Mouse (Mus musculus): ENCODE results near the gene Hipk2.

Hipk2 gene

DNA sequence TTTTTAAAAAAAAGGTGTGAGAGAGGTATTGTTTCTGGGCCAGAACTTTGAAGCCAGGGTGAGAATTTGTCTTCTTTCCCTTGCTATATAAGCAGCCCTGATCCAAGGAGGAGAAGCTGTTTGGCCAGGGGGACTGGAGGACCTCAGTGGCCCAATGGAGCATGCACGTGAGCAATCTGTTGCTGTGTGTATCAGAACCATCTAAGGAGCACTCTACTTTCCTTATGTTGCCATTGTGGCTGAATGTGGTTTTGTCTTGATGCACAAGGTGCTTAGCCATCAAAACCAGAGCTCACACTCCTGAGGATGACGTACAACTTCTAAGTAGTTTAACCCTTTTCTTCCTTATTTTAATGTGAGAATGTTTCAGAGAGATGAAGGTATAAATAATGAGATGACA lies 41.2 kb downstream of the Hipk2 start:
- in situ Hi-C loops (cut with MboI, MseI) = no loop called here

DNA sequence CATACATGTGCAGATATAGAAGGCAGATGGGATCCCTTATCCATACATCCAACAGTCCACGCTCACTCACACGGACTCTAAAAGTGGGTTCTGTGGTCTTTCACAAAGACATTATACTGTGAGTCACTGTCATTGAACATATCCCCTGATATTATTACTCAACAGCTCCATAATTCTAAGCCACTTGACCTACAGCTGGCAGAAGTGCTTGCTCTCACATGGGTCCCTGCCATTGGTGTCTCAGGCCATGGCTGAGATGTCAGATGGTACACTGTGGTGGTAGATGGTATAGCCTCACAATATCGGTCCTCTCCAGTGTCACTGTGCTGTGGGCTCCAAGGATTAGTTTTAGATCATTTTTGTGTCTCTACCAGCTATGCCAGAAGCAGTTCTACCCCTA lies 42.2 kb downstream of the Hipk2 start:
- in situ Hi-C loops (cut with MboI, MseI) = no loop called here

DNA sequence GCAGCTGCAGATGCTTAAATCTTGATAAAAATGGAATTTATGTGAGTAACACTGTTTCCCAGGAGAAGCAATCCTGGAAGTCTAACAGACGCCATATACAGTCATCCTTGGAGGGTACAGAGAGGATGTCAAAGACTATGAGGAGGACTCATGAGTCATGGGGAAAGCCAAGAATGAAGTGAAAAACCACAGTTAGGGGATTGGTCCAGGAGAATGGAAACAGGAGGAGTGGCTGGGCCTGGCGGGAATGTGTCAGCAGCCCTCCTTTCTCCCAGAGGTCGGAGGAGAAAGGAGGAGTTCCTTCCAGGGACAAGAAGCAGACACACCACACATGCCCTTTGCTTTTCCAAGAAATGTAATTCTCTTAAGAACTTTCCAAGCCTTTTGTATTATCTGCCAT lies 46.5 kb downstream of the Hipk2 start:
- in situ Hi-C loops (cut with MboI, MseI) = no loop called here

DNA sequence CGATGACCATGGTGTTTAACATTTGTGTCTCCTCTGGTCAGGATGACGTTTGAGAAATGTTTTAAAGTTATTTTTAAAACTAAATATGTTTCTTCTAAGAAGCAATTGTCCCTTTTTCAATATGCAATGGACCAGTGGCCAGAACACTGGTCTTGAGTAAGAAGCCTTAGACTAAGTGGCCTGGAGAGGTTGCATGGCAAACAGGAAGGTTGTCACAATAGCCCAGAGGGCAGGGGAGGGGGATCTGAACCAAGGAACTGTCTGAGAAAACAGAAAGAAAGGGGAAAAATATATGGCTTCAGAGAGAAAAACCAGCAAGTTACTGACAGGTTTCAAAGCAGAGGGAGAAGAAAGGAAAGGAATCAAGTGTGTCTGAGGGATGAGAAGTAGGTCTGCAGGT lies 47.8 kb downstream of the Hipk2 start:
- in situ Hi-C loops (cut with MboI, MseI) = no loop called here

DNA sequence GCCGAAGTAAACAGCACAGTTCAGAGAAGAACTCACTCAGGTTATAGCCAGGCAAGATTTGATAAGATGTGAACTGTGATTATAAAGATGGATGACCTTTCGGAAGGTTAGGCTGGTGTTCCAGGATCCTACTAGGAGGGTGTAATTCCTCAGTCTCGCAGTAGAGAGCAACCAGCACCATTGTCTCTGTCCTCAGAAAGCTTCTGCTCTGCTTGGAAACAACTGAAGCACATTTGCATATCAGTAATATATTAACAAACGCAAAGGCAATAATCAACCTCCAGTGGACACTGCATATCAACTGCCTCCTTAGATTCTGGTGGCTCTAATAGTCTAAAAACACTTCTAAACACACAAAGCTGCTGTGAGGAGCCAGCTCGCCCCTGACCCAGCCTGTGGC lies 48.5 kb downstream of the Hipk2 start:
- in situ Hi-C loops (cut with MboI, MseI) = no loop called here

DNA sequence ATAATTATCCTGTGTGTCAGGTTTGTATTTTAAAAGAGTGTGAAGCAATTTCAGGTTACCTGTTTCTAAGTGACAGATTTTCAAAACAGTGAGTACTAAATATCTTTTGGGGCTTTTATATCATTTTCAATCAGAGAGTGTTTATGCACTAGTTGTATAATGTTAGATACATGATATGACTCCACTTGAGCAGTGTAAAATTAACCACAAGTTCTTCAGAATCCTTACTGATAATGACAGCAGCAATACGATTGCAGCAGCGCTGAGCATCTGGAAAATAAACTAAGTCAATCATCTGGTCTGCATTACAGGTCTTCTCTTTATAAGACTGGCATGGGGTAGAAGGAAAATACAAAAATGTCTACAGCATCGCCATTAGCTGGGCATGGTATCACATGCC lies 49.1 kb downstream of the Hipk2 start:
- in situ Hi-C loops (cut with MboI, MseI) = no loop called here

DNA sequence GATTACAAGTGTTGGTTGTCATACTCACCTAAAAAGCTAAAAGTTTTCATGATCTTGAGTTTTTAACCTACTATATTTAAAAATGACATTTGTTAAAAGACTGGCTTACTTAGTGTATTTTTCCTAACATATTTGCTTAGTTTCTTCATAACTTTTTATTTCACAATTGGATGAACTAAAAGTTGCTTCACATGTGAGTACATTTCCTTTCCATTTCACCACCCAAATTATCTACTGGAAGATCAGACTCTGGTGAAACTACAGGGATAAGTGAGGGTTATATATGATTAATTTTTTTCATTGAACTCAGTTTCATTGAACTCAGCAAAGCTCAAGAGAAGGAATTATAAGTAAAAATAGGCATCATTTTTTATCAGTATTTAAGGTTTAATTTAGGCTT lies 50.1 kb downstream of the Hipk2 start:
- in situ Hi-C loops (cut with MboI, MseI) = no loop called here

DNA sequence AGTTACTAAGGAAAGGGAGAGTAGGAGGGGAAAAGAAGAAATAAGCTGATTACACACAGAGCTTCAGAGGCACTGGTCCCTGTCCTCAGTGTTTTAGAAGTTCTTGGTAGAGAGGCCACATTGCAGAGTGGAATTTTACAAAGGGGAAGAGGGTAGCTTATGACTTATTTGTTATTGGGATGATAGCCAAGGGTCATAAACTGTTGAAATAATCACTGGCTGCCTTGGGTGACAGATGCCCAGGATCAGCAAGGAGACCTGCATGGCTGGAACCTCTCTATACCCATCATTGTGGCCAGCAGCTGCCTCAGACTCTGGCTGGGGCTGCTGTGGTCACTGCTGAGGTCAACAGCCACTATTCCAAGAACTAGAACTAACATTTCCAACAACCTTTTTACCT lies 52.1 kb downstream of the Hipk2 start:
- in situ Hi-C loops (cut with MboI, MseI) = no loop called here

DNA sequence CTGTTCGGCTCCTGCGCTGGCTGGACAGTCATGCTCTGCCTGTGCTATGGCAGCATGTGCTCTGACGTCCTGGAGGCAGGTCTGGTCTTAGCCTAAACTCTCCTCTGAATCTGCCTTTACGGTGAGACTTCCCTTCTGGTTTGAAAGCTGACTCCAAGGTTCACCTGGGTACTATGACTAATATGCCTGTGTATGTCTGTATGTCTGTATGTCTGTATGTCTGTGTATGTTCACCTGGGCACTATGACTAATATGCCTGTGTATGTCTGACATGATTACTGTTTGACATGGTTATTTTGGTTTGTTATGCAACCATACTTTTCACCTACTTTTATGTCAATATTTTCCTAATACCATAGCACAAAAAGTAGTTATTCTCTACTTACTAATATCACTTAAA lies 52.8 kb downstream of the Hipk2 start:
- in situ Hi-C loops (cut with MboI, MseI) = no loop called here

DNA sequence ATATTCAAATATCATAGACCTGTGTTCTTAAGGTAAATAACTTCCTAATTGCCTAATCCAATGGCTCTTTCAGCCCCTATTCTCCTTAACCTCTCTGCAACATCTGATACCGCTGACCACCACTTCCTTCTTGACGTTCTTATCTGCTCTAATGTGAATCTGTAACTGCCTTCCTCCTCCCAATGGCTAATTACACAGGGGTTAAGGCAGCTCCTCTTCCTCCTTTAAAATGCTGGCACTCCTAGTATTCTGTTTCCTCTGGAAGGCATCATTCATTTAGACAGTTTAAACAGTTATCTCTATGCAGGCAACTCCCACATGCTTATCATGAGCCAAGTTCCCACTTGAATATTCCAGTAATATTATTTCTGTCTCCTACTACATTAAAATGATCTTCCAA lies 54.3 kb downstream of the Hipk2 start:
- in situ Hi-C loops (cut with MboI, MseI) = no loop called here

DNA sequence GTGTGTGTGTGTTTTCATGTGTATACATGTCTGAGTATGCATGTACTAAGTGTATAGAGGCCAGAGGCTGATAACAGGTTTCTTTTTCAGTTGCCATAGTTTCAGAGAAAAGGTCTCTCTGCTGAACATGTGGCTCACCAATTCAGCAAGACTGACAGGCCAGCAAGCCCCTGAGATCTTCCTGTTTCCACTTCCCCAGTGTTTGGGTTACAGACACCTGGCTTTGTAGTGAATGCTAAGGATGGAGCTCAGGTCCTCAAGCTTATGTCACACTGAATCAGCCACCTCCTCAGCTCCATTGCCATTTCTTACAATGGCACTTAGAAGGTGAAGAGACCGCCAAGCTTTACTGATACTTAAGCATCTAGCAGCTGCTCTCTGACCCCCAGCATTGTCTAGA lies 55.1 kb downstream of the Hipk2 start:
- in situ Hi-C loops (cut with MboI, MseI) = no loop called here

DNA sequence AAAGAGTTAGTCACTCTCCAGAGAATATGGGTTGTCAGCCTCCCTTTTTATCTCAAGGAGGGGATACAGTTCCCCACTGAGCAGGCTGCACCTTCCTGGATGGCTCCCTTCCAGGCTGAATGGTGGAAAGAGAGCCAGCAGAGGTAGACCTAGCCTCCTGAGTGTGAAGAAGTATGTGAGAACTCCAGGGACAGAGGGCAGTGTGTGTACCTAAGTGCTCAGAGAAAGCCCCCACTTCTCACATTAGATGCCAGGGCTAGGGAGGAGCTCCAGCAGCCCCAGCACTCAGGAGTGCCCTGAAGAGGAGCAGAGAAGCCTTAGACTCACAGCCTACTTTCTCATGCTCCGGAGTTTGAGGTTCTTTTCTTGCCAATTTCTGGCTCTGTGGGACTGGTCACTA lies 59.7 kb downstream of the Hipk2 start:
- in situ Hi-C loops (cut with MboI, MseI) = no loop called here

DNA sequence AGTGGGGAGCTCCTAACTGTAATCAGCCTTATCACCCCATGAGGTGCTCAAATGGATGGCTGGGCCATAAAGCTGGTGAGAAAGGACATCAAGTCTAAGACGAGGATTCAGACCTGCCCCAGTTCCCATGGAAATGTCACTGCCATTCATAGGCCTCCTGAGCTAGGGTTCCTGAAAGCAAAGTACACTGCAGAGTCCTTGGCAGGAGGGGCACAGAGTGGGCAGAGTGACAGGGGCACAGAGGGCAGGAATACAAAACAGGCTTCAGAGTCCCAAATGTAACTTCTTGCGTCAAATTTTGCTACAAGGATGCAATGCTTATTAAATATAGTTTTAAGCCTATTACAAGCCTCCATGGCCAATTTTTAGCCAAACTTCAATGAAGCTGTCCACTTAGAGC lies 60.4 kb downstream of the Hipk2 start:
- in situ Hi-C loops (cut with MboI, MseI) = no loop called here

DNA sequence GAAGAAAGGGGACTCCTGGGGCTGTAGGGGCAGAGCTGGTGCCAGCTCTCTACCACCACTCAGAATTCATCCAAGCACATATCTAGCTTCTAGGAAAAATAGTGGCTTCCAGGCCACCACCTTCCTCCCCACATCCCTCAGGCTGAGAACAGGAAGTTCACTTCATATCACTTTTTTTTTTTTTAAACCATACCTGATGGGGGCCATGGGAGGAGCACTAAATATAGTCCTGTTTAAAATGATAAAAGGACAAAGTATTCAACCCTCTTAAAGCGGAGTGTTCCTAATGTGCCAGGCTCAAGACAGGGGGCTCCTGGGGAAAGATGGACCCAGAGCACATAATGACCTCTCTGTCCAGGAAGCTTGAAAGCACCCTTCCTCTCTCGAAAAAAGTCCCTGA lies 61.3 kb downstream of the Hipk2 start:
- in situ Hi-C loops (cut with MboI, MseI) = no loop called here

DNA sequence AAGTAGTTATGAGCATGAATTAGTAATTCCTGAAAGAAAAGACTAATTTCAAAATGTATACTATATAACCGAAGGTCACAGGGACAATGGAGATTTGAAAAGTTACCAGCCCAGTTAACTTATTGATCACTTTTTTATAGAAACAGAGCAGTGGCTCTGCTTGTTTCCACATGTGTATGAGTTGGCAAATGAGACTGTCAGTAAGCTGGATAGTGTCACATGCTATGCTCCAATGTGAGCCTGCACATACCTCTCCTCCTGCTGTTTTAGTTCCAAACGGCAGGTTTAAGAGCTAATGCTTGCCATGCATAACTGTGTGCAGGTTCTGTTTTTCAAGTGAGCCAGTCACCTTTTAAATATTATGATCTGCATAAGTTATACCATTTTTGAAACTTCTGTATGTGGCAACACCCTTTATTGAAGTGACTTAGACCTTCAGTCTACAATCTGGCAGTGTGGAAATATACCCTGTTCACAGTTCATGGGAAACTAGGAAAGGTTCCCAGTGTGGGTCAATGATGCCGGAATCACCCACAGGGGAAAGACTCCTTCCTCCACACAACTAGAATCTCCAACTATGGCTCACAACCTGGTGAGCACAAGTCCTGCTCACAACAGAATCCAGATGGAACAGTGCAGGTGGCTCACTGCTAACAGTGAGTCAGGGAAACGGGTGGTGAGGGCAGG lies 64.4 kb downstream of the Hipk2 start:
- in situ Hi-C loops (cut with MboI, MseI) = no loop called here

DNA sequence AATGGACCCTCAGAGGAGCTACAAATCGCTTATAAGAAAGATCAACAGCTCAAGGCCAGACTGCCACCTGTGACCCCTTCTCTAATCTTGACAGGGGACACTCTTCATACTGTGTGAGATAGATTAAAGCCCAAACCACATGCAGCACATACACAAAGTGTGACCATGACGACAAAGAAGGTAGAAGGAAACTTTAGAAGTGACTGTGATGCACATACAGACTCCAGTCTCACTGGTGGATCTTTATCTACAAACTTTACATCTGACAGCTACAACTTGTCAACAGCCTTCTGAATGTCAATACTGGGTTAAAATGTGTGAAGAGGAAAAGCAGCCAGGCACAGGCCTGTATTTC lies 65.9 kb downstream of the Hipk2 start:
- in situ Hi-C loops (cut with MboI, MseI) = no loop called here

DNA sequence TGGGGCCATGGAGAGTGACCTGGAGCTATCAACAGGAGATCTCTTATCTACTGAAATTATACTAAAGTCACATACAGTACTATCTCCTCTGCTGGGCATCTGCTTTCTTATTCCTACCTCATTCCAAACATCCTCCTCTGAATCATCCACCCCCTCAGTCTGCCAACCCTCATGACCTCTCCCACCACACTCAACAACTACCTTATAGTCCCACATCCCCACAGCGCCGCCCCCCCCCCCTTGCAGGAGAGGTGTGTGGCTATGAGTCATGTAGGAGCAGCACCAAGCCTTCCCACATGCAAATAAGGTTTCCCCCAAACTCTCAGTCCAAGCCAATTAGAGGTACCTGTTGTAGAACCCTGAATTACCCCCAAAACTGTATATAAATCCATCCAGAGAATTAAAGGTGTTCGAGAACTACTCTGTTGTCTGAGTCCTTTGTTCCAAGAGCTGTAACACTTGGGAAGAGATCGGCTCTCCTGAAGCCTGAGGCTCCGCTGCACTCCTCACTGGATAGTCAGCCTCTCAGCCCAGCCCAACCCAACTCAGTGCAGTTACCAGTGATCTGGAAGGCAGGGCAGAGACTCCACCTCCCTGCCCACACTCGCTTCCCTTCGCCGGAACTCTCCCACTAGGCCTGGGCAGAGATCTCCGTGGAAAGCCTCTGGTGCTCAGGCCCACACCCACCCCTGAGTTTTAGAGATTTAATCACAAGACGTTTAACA lies 66.4 kb downstream of the Hipk2 start:
- in situ Hi-C loops (cut with MboI, MseI) = loop anchor here (5.0 kb wide), 1 partner anchor 63 kb away; no protein-coding TSS in a partner anchor

DNA sequence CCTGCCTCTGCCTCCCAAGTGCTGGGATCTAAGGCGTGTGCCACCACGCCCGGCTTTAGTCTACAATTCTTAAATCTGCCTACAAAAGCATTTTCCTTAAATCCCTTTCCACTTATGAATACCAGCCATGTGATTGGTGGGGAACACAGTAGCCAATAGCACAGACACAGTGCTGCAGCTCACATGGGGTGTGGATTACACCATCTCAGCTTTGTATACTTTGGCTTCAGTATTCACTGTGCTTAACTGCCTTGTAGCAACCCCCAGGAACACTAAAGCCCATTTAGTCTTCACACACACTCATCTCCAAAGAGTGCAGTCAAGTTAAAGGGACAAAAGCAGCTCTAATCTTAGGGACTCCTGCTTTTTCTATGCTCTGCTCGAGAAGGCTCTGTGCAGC lies 67.6 kb downstream of the Hipk2 start:
- in situ Hi-C loops (cut with MboI, MseI) = loop anchor here (5.0 kb wide), 1 partner anchor 64 kb away; no protein-coding TSS in a partner anchor

DNA sequence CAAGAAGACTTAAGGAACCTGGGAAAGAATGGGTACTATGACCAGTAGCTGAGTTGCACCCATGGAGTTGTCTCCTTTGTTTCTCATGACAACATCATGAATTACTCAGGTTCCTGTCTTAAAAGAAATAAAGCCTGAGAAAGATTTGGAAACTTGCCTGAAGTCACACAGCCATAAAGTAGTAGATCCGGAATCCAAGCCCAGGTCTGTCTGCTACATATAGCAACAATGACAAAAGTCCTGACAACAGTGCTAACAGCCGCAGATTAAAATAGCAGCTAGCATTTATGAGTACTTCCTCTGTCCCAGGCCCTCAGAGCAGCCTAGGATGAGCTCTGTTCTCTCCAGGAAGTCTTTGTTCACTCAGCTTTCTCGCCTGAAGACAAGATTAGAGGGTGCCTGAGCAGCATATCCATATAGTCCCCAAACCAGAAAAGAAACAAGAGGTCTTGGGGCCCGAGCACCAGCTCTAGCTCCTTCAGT lies 69.0 kb downstream of the Hipk2 start:
- in situ Hi-C loops (cut with MboI, MseI) = loop anchor here (5.0 kb wide), 1 partner anchor 65 kb away; no protein-coding TSS in a partner anchor

DNA sequence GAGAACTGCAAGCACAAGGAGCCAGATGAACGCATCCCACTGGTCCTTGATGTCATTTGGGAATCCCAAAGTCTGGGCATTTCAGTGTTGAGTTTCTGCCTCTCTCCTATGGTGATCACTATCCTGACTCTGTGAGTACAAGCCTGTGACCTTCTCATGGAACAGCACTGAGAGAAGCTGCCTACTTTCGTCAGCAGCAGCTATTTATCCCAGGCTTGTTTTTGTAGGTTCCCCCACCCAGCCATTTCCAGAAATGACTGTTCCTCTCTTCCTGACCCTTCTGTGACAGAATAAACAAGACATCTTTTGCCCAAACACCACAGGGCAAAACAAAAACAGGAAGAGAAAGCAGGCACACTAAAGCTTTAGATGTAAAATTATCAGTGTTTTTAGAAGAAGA lies 70.4 kb downstream of the Hipk2 start:
- in situ Hi-C loops (cut with MboI, MseI) = loop anchor here (5.0 kb wide), 1 partner anchor 67 kb away; no protein-coding TSS in a partner anchor

DNA sequence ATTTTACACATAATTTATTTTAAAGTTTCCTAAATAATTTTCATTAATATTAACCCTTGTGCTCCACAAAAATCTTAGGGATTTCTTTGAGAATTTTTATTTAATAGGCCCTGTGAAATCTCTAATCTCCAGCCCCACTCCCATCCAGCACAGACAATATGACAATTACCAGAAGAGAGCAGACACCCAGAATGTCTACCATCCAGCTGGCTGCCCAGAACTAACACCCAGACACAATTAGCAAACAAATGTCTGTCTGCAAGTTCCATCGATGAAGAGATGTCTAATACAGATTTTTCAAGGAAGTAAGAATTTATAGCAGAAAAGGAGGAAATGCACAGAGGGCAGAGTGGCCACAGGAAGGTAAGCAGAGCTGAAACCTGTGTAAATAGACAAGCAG lies 74.7 kb downstream of the Hipk2 start:
- in situ Hi-C loops (cut with MboI, MseI) = loop anchor here (5.0 kb wide), 1 partner anchor 446 kb away; no protein-coding TSS in a partner anchor

DNA sequence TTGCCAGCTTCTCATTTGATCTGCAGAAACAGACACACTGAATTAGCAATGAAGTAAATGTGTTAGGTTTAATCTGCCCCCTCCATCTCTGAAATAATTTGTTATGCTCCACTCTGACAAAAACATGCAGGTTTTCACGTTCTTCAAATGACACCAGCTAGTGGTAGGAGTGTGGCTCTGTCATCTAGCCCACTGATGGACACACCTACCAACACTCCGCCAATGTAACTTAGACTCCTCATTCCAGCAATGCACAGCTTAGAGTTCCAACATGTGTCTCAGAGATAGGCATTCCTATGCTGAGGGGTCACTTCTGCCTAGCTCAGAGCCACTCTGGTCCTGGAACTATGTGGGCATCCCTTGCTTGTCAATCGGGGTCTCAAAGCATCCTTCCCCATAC lies 78.4 kb downstream of the Hipk2 start:
- in situ Hi-C loops (cut with MboI, MseI) = loop anchor here (10.0 kb wide), 1 partner anchor 367 kb away; no protein-coding TSS in a partner anchor

DNA sequence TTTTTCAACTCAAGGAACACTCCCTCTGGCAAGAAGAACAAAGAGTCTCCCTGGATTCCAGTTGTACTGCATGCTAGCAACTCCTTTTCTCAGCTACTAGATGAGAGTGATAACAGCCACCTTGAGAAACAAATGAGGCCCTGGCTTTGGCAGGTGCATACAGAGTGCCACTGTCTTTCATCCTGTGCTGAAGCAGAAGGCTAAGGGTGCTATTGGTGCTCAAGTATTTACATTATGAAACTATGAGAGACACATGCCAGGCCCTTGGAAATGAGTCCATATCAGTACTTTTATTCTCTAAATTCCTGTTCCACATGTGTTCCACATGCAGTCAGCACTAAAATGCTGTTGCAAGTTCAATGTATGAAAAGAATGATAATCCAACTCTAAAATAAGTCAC lies 79.0 kb downstream of the Hipk2 start:
- in situ Hi-C loops (cut with MboI, MseI) = loop anchor here (10.0 kb wide), 1 partner anchor 368 kb away; no protein-coding TSS in a partner anchor
